Mouse (Mus musculus): ENCODE data around the gene Ube3c. TPM values are rescaled to one million over a fixed set of nuclear protein-coding genes. Genes with fewer than 3 reads are reported as not detected.
"Not testable (repeated sequence)": the region's sequence is repeated elsewhere in the genome, so short reads cannot be mapped to it uniquely, and the experiment has no call there.

Ube3c gene
- total RNA-seq (2022): 10 to 100 TPM; 65.6 to 80.0 (median 71.1) TPM

- peak; percentile 97 to 99 for DNase-seq (ENCODE audit: low spot score in 2 of 2)
These were observed at the start of gene Ube3c for GRCm38 (mm10) chr5:29568848-29569377. Gene Ube3c, plus strand, starts transcription at chr5:29569242.

DNA sequence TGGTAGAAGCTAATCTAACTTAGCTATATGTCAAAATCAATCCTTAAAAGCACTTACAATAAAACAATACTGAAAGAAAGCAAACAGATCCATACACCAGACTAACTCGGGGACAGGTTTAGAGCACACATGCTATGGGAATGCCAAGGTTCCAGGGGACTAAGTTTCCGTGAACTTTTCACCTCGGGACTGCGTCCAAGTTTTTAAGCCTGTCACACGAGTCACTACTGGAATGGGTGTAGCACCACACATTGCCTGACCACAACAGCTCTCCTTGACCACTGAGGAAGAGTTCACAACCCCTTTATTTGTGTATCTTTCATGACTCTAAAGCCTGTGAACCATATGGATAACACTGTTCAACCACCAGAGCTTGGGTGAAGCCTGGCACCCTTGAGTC is 8.9 kb upstream of the Ube3c start:
- no peak for DNase-seq (ENCODE audit: low spot score in 2 of 2)

DNA sequence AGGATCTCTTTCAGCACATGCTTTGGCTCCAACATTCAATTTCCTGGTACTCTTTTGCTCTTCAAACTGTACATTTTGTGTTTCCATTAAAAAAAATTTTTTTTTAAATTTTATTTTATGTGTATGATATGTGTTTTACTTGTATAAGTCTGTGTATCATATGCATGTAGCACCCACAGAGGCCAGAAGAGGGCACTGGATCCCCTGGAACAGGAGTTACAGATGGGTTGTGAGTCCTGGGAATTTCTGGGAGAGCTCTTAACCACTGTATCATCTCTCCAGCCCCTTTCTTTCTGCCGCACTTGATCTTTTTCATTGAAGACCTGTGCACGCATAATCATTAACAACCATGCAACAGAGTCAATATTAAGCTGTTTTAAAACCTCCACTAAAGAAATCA is 8.4 kb upstream of the Ube3c start:
- DNase-seq (ENCODE audit: low spot score in 2 of 2): no peak

- DNase-seq (ENCODE audit: low spot score in 2 of 2): no peak
These were observed 587 bp downstream of the Ube3c start for GRCm38 (mm10) chr5:29569378-29570280.

GRCm38 (mm10) chr5:29574286-29574685 is 5.2 kb downstream of the Ube3c start:
- DNase-seq (ENCODE audit: low spot score in 2 of 2): not testable (repeated sequence)

GRCm38 (mm10) chr5:29575085-29575484 is 6.0 kb downstream of the Ube3c start:
- DNase-seq (ENCODE audit: low spot score in 2 of 2): no peak

GRCm38 (mm10) chr5:29577795-29578631 is 9.0 kb downstream of the Ube3c start:
- DNase-seq (ENCODE audit: low spot score in 2 of 2): no peak

DNA sequence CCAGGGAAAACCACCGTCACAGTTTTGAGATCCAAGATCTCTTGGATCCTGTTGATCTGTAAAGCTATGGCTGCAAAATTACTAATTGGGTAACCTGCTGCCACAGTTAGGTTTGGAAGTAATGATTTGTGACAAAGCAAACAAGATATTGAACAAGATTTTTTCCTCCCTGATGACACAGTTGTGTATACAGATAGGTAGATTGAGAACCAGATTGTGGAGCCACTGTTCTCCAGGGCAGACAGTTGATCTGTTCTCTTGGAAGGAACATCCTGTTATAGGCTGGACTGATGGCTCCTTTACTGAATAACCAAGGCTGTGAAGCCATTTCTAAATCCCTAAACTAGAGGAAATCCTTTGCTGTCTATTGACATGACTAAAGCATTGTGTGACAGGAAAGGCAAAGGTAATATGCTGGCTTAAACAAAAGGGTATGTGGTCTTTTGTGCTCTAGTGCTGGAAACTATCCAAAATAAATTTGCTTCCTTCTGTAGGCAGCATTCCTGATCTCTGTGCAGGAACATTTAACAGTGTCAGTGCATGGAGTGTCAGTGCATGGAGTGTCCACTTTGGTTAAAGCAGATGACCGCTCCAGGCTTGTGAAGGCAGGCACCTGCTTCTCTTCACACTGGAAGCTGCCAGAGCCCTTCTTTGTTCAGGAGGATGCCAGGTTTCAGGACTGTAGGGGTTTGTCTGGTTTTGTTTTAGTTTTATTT is 15.0 kb downstream of the Ube3c start:
- no peak for DNase-seq (ENCODE audit: low spot score in 2 of 2)

GRCm38 (mm10) chr5:29592161-29592560 is 23.1 kb downstream of the Ube3c start:
- DNase-seq (ENCODE audit: low spot score in 2 of 2): not testable (repeated sequence)

- DNase-seq (ENCODE audit: low spot score in 2 of 2): no peak
These were observed 37.5 kb downstream of the Ube3c start for GRCm38 (mm10) chr5:29606546-29606945.

- no peak for DNase-seq (ENCODE audit: low spot score in 2 of 2)
These were observed 56.6 kb downstream of the Ube3c start for GRCm38 (mm10) chr5:29625610-29626009.

GRCm38 (mm10) chr5:29629941-29630340 is 60.9 kb downstream of the Ube3c start:
- no peak for DNase-seq (ENCODE audit: low spot score in 2 of 2)

- no peak for DNase-seq (ENCODE audit: low spot score in 2 of 2)
These were observed 62.7 kb downstream of the Ube3c start for GRCm38 (mm10) chr5:29631711-29632110.

DNA sequence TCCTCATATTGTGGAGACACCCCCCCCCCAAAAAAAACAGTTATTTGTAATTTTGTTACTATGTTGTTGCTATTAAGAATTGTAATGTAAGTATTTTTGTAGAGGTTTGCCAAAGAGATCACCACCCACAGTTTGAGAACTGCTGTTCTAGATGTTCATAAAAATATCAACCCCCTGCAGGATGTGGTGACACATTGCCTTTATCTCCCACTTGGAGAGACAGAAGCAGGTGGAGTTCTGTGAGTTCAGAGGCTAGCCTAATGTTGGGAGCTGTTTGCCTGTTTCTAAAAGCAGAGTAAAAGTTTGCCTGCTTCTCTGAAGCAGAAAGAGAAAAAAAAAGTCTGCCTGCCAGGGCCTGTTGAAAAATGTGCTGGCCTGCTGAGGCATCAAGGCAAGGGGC is 67.3 kb downstream of the Ube3c start:
- DNase-seq (ENCODE audit: low spot score in 2 of 2): no peak

- no peak for DNase-seq (ENCODE audit: low spot score in 2 of 2)
These were observed 67.8 kb downstream of the Ube3c start for GRCm38 (mm10) chr5:29636884-29637283.

GRCm38 (mm10) chr5:29641124-29641884 is 72.3 kb downstream of the Ube3c start:
- DNase-seq (ENCODE audit: low spot score in 2 of 2): no peak

- DNase-seq (ENCODE audit: low spot score in 2 of 2): no peak
These were observed 82.7 kb downstream of the Ube3c start for GRCm38 (mm10) chr5:29651696-29652095.

DNA sequence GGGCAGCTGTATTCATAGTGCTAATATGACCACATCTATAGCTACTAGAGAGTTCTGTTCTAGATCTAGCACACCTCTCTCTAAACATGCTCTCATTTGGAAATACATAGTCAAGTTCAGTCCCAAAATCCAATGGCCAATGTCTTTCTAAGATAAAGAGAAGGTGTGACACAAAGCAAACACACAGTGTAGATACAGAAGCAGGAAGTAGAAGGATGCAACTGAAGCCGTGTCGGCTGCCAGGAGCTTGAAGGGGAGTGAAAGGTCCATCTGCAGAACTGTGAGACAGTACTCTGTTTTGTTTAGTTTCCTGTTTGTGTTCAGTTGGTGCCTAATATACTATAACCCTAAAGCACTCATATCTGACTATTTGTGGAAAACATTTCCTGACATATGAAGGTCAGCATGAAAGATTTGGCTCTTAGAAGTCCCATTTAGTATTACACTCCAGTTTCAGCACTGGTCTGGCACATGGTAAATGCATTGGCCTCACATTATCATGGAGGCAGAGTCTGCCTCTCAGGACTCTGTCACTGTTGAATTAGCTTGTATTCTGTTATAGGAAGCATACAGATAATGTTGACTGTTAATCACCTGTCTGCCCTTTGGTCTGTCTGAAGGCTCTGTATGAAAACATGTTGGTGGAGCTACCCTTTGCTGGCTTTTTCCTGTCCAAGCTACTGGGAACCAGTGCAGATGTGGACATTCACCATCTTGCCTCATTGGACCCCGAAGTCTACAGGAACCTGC is 88.7 kb downstream of the Ube3c start:
- DNase-seq (ENCODE audit: low spot score in 2 of 2): no peak

- DNase-seq (ENCODE audit: low spot score in 2 of 2): not testable (repeated sequence)
These were observed 92.2 kb downstream of the Ube3c start for GRCm38 (mm10) chr5:29661246-29661645.

DNA sequence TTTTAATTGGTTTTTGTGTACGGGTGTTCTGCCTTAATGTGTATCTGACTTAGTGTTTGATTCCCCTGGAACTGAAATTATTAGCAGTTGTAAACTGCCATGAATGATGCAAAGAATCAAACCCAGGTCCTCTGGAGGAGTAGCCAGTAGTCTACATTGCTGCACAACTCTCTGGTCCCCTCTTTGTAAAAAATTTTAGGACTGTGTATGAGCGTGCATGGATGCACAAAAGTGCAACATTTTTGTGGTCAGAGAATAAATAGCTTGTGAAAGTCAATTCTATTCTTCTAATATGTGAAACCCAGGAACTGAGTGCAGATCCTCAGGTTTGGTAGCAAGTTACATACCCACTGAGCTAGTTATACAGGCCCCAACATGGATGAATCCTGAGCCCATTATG is 96.3 kb downstream of the Ube3c start:
- no peak for DNase-seq (ENCODE audit: low spot score in 2 of 2)
